Mouse (Mus musculus) heart, adult 2 months (tissue): Measurements from ENCODE around the gene Mogat2.

ENCODE experiments used
- CTCF ChIP-seq: fragments of 200-600 bp; IDR thresholded peaks from 2 replicates; pipeline ENCODE4 v1.8.1; 2022; ENCODE audit warnings: antibody characterized with exemption, mild to moderate bottlenecking, moderate library complexity
- POLR2A ChIP-seq: fragments of 200-500 bp; IDR thresholded peaks from 2 replicates; pipeline ENCODE4 v1.6.1; 2011; ENCODE audit warnings: mild to moderate bottlenecking, low read depth, low read length, control low read depth; ENCODE audit not compliant: insufficient read depth

- TF ChIP-seq POLR2A (no peak), CTCF (peak; percentile 27; the same call in 1 of the 2 replicates)
Measured at GRCm38 (mm10) chr7:99224225-99224624, 14.2 kb downstream of the Mogat2 start.
